Mouse (Mus musculus): ENCODE measurements around the gene Rabgap1l. TPM values are rescaled to one million over a fixed set of nuclear protein-coding genes. Genes with fewer than 3 reads are reported as not detected.
A peak's percentile ranks its signal among the peaks of the same experiment; 100 is the strongest.

The Rabgap1l gene
- total and polyA plus RNA-seq, 2 experiments from 2014 or later: 27.4 to 140 TPM

DNA sequence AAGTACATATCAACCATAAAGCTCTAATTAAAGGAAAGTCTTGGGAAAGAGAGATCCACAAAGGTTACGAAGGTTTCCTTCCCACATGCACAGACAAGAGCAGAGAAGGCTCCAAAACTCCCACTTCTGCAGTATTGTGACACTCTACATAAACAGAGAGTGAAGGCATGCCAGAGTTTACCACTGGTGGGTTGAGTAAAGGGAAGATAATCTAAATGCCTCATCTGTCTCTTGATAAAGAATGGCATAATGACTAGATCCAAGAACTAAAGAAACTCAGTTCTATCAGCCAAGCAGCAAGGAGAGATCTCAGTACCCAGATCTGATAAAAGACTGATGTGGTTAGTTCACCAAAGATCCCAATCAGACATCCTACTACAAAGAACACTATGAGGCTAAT lies 332.7 kb downstream of the Rabgap1l start:
- DNase-seq: no peak
- TF ChIP-seq CTCF (IDR thresholded peaks at IDR 0.05; ENCODE audit: low read depth): no peak
- Histone ChIP-seq H3K9ac (no peak overlapping the region), H3K9me3 (ENCODE audit: low read length) (no peaks in the 10 kb centered on the region), H3K4me3 (ENCODE audit: low read depth, low read length) (no peak overlapping the region), H3K27me3 (ENCODE audit: insufficient read depth, low read length) (no peaks in the 10 kb centered on the region), H3K36me3 (ENCODE audit: insufficient read depth) (no peaks in the 10 kb centered on the region), H3K4me1 (ENCODE audit: insufficient read depth) (no peaks in the 10 kb centered on the region), H3K4me2 (ENCODE audit: low read depth) (no peak overlapping the region), H3K27ac (ENCODE audit: low read depth, low read length) (no peak overlapping the region)
- WGBS: 96% methylated on average over 1 of the region's 1 CpGs
- ATAC-seq: no peak

DNA sequence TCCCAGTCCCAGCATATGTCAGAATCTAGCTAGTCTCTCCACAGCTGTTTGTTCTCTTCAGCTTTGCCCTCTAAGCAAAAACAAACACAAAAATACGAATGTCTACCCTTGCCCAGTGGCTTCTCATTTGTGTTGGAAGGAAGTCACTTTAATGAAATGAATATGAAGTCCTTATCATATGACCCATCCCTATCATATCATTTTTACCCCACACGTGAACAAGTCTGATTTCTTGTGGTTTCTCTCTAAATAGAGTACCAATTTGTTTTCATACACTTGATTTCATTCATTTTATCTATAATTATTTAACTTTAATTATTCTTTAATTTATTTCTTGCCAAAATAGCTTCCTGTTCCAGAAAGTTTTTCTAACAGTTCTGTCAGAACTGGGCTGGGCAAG lies 341.3 kb downstream of the Rabgap1l start:
- H3K9ac ChIP-seq: no peak overlapping the region
- no peak overlapping the region for H3K27ac ChIP-seq (ENCODE audit: low read depth, low read length)
- 76% methylated on average over 2 of the region's 2 CpGs for WGBS
- TF ChIP-seq CTCF (IDR thresholded peaks at IDR 0.05; ENCODE audit: low read depth): no peak
- H3K4me1 ChIP-seq (ENCODE audit: insufficient read depth): no peaks in the 10 kb centered on the region
- no peaks in the 10 kb centered on the region for H3K9me3 ChIP-seq (ENCODE audit: low read length)
- H3K36me3 ChIP-seq (ENCODE audit: insufficient read depth): no peaks in the 10 kb centered on the region
- no peak overlapping the region for H3K4me3 ChIP-seq (ENCODE audit: low read depth, low read length)
- no peaks in the 10 kb centered on the region for H3K27me3 ChIP-seq (ENCODE audit: insufficient read depth, low read length)
- no peak overlapping the region for H3K4me2 ChIP-seq (ENCODE audit: low read depth)
- DNase-seq: no peak
- no peak for ATAC-seq

DNA sequence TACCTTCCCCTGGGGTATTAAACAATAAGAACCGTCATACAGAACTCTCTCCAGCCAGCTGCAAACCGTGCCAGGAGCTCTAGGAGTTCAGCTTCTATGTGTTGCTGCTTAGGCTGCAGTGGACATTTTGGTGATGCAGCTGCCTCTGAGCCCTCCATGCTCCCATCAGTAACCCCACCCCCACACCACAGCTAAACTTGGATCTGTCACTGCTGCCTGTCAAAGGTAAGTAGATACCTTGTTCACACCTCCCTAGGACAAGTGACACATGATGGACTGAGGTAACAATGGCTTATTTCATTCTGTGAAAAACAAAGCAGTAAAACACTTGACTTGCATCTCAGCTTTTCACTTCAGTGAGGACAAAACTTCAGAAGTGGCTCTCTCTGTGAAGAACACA lies 344.3 kb downstream of the Rabgap1l start:
- no peaks in the 10 kb centered on the region for H3K9me3 ChIP-seq (ENCODE audit: low read length)
- no peak overlapping the region for H3K27ac ChIP-seq (ENCODE audit: low read depth, low read length)
- H3K27me3 ChIP-seq (ENCODE audit: insufficient read depth, low read length): no peaks in the 10 kb centered on the region
- DNase-seq (no peak), ATAC-seq (no peak)
- H3K4me2 ChIP-seq (ENCODE audit: low read depth): no peak overlapping the region
- 47% methylated on average over 2 of the region's 2 CpGs for WGBS
- H3K4me3 ChIP-seq (ENCODE audit: low read depth, low read length): no peak overlapping the region
- H3K36me3 ChIP-seq (ENCODE audit: insufficient read depth): no peaks in the 10 kb centered on the region
- TF ChIP-seq CTCF (IDR thresholded peaks at IDR 0.05; ENCODE audit: low read depth): no peak
- H3K4me1 ChIP-seq (ENCODE audit: insufficient read depth): no peaks in the 10 kb centered on the region
- H3K9ac ChIP-seq: no peak overlapping the region

- no peak for TF ChIP-seq CTCF (IDR thresholded peaks at IDR 0.05; ENCODE audit: low read depth)
- Histone ChIP-seq H3K4me3 (ENCODE audit: low read depth, low read length) (no peak overlapping the region), H3K4me2 (ENCODE audit: low read depth) (no peak overlapping the region), H3K4me1 (ENCODE audit: insufficient read depth) (no peaks in the 10 kb centered on the region), H3K9me3 (ENCODE audit: low read length) (no peaks in the 10 kb centered on the region), H3K27ac (ENCODE audit: low read depth, low read length) (no peak overlapping the region), H3K36me3 (ENCODE audit: insufficient read depth) (no peaks in the 10 kb centered on the region), H3K27me3 (ENCODE audit: insufficient read depth, low read length) (no peaks in the 10 kb centered on the region), H3K9ac (no peak overlapping the region)
- DNase-seq (no peak), ATAC-seq (no peak)
- 78% methylated on average over 1 of the region's 1 CpGs for WGBS
These were observed 346.2 kb downstream of the Rabgap1l start for GRCm38 (mm10) chr1:160446823-160447222.

GRCm38 (mm10) chr1:160443506-160443905 lies 349.5 kb downstream of the Rabgap1l start:
- Histone ChIP-seq H3K4me2 (ENCODE audit: low read depth) (no peak overlapping the region), H3K36me3 (ENCODE audit: insufficient read depth) (no peaks in the 10 kb centered on the region), H3K9me3 (ENCODE audit: low read length) (no peaks in the 10 kb centered on the region), H3K27ac (ENCODE audit: low read depth, low read length) (no peak overlapping the region), H3K9ac (no peak overlapping the region), H3K4me1 (ENCODE audit: insufficient read depth) (no peaks in the 10 kb centered on the region), H3K4me3 (ENCODE audit: low read depth, low read length) (no peak overlapping the region), H3K27me3 (ENCODE audit: insufficient read depth, low read length) (no peaks in the 10 kb centered on the region)
- 82% methylated on average over 1 of the region's 1 CpGs for WGBS
- ATAC-seq (no peak), DNase-seq (no peak)
- no peak for TF ChIP-seq CTCF (IDR thresholded peaks at IDR 0.05; ENCODE audit: low read depth)

DNA sequence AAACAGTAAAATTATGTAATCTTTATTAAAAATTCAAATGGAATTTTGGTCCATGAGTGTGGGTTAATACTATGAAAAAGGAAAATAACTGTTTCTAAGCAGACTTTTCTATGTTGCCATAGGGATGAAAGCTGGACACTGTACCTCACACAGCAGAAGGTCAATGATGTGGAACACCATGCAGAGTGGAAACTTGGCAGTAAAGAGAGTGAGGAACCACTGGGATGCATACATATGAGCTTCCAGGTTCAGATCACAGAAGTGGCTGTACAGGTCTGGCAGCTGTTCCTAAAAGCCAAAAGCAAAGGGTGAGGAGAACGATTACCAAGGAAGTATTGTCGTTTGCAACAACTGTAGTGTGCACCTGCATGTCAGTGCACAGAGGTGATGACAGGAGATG lies 351.3 kb downstream of the Rabgap1l start:
- DNase-seq (no peak), ATAC-seq (peak; percentile 58)
- H3K27me3 ChIP-seq (ENCODE audit: insufficient read depth, low read length): no peaks in the 10 kb centered on the region
- no peaks in the 10 kb centered on the region for H3K4me1 ChIP-seq (ENCODE audit: insufficient read depth)
- no peak overlapping the region for H3K27ac ChIP-seq (ENCODE audit: low read depth, low read length)
- TF ChIP-seq CTCF (IDR thresholded peaks at IDR 0.05; ENCODE audit: low read depth): no peak
- H3K9ac ChIP-seq: no peak overlapping the region
- WGBS: 55% methylated on average over 2 of the region's 2 CpGs
- H3K9me3 ChIP-seq (ENCODE audit: low read length): no peaks in the 10 kb centered on the region
- no peak overlapping the region for H3K4me3 ChIP-seq (ENCODE audit: low read depth, low read length)
- no peak overlapping the region for H3K4me2 ChIP-seq (ENCODE audit: low read depth)
- no peaks in the 10 kb centered on the region for H3K36me3 ChIP-seq (ENCODE audit: insufficient read depth)

DNA sequence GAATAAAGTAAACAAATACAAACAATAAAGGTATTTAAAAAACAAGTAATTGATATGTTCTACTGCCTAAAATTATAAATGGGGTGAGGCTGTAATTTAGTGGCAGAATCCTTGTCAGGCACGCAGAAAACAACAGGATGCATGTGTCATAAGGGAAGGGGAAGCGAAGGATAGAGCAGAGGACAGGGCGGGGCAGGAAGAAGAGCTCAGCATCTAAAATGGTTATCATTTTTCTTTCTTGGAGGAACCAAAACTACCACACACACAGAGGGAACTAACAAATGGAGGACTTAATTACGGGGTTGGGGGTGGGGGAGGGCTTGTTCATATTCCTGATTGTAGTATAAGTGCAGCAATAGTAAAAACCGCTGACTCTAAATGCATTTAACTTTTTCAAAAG lies 351.9 kb downstream of the Rabgap1l start:
- H3K4me2 ChIP-seq (ENCODE audit: low read depth): no peak overlapping the region
- DNase-seq (no peak), ATAC-seq (no peak)
- no peak for TF ChIP-seq CTCF (IDR thresholded peaks at IDR 0.05; ENCODE audit: low read depth)
- no peaks in the 10 kb centered on the region for H3K4me1 ChIP-seq (ENCODE audit: insufficient read depth)
- H3K9ac ChIP-seq: no peak overlapping the region
- no peaks in the 10 kb centered on the region for H3K9me3 ChIP-seq (ENCODE audit: low read length)
- H3K36me3 ChIP-seq (ENCODE audit: insufficient read depth): no peaks in the 10 kb centered on the region
- 90% methylated on average over 5 of the region's 5 CpGs for WGBS
- no peak overlapping the region for H3K4me3 ChIP-seq (ENCODE audit: low read depth, low read length)
- no peaks in the 10 kb centered on the region for H3K27me3 ChIP-seq (ENCODE audit: insufficient read depth, low read length)
- no peak overlapping the region for H3K27ac ChIP-seq (ENCODE audit: low read depth, low read length)

DNA sequence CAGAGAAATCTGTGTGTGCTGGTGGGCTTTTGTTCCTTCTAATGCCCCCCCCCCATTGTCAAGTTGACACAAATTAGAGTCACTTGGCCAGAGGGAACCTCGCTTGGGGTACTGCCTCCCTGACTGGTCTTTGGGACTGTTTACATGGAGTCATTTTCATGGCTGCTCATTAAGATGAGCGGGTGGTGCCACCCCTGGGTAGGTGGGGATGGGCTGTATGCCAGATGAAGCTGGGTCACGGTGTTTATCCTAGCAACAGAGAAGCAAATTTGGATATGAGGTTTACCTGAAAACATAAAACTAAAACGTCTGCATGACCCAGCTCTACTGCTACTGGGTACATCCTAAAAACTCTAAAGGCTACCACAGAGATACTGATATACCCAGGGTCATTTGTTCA lies 354.2 kb downstream of the Rabgap1l start:
- Histone ChIP-seq H3K4me3 (ENCODE audit: low read depth, low read length) (no peak overlapping the region), H3K4me1 (ENCODE audit: insufficient read depth) (no peaks in the 10 kb centered on the region), H3K4me2 (ENCODE audit: low read depth) (no peak overlapping the region), H3K27ac (ENCODE audit: low read depth, low read length) (no peak overlapping the region), H3K9ac (no peak overlapping the region), H3K27me3 (ENCODE audit: insufficient read depth, low read length) (no peaks in the 10 kb centered on the region), H3K9me3 (ENCODE audit: low read length) (no peaks in the 10 kb centered on the region), H3K36me3 (ENCODE audit: insufficient read depth) (no peaks in the 10 kb centered on the region)
- 36% methylated on average over 4 of the region's 4 CpGs for WGBS
- ATAC-seq (no peak), DNase-seq (no peak)
- no peak for TF ChIP-seq CTCF (IDR thresholded peaks at IDR 0.05; ENCODE audit: low read depth)

Measured in forebrain, postnatal 0 days (tissue).